ENCODE assay signal across 8 mouse cellular contexts in the genomic region with DNA sequence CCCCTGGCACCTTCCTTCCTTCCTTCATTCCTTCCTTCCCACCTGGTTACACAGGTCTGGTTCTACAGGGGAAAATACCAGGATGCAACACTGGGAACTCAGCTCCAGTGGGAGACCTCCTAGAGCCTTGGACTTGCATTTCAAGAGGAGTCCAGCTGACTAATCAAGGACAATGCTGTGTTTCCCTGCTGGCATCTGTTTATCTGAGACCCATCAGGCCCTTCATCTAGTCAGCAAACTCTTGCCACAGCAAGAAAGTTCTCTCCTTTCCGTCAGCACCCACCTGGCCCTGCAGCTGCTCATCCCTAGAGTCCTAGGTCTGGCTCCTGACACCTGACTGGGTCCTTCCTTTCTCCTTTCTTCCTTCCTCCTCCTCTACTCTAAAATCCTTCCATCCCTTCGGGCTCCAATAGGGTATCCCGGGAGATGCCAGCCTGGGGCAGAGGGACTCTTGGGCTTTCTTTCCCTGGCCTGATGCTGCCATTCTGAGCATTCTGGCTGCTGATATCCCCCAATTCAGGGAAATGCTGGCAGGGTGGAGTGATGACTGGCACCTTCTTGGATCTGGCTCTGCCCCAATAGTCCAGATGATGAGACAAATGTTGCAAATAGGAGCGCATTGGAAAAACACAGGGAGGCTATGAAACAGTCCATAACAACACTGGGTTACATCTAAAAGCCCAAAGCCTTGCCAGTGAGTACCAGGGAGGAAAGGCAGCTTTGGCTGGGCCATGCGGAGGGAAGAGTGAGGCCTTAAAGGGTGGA. TPM values are rescaled to one million over a fixed set of nuclear protein-coding genes. Genes with fewer than 3 reads are reported as not detected.
DNase-seq lines count a peak whose midpoint lies in the region; ATAC-seq and TF ChIP-seq lines count a peak whose summit lies in the region.
"Had no signal": no experiment of that assay in that cellular context is flagged by ENCODE, and none has a peak within 500 bp of the region (broad histone marks: within the 10 kb centered on the region; RNA-seq: fewer than 3 reads in every experiment).

No protein-coding gene starts in this region.

- peaks cover 35% of the 10 kb centered on the region for H3K36me3 ChIP-seq in heart, postnatal 0 days (replicated peaks; ENCODE audit: control insufficient read depth, insufficient read depth, low read length)
- peaks cover 32% of the 10 kb centered on the region for H3K36me3 ChIP-seq in myocyte (ENCODE audit: control insufficient read depth, insufficient read depth)

- 32% methylated on average over 5 of the region's 5 CpGs for WGBS in cerebellum, adult 2 months
- 90% methylated on average over 5 of the region's 5 CpGs for WGBS in heart, postnatal 0 days

- no peak overlapping the region for H3K9ac ChIP-seq in heart, postnatal 0 days (replicated peaks; ENCODE audit: low read depth, low read length)

- peak overlapping the region; percentile 1; the same call in 1 of the 2 replicates for H3K27ac ChIP-seq in cerebellum, adult 2 months (ENCODE audit: insufficient read depth, low read length)
- no peak overlapping the region for H3K27ac ChIP-seq in heart, postnatal 0 days (ENCODE audit: low read depth)

- intact Hi-C loops in left cerebral cortex, postnatal 4 days (cut with DNase I): loop anchor here (5.0 kb wide), 1 partner anchor 60 kb away; a partner anchor contains a TSS
- intact Hi-C loops in left cerebral cortex, postnatal 25 days (cut with DNase I): loop anchor here (2.0 kb wide), 1 partner anchor 105 kb away; no protein-coding TSS in a partner anchor

- H3ac ChIP-seq in myocyte (ENCODE audit: control insufficient read depth, insufficient read length): no peak overlapping the region

- no peak for TF ChIP-seq POLR2A in cerebellum, adult 2 months (IDR thresholded peaks at IDR 0.05; ENCODE audit: borderline replicate concordance, insufficient read depth, low read length)
- TF ChIP-seq POLR2A in myocyte (IDR thresholded peaks at IDR 0.05; ENCODE audit: insufficient read length, low read depth): no peak

- peak; percentile 72 for DNase-seq in left cerebral cortex, postnatal 4 days
- DNase-seq in left cerebral cortex, postnatal 25 days (ENCODE audit: low spot score in 2 of 2): no peak
- peak; percentile 66 to 77 for DNase-seq in cerebellum, adult 2 months
- DNase-seq in heart, postnatal 0 days (ENCODE audit: low spot score): no peak
- DNase-seq in urinary bladder, postnatal 36 days (ENCODE audit: low spot score in 2 of 2): no peak
- DNase-seq: thymus, postnatal 25 days had no signal

- H3K4me3 ChIP-seq in cerebellum, adult 2 months (replicated peaks; ENCODE audit: insufficient read depth, low read depth, low read length): peak overlapping the region; percentile 1
- H3K4me3 ChIP-seq in heart, postnatal 0 days (ENCODE audit: low read depth, low read length): no peak overlapping the region
- peak overlapping the region; percentile 78 for H3K4me3 ChIP-seq in myocyte

- H3K9me3 ChIP-seq in heart, postnatal 0 days (replicated peaks; ENCODE audit: control insufficient read depth, low read length): no peaks in the 10 kb centered on the region

- TF ChIP-seq EP300 in heart, postnatal 0 days (IDR thresholded peaks at IDR 0.05; ENCODE audit: low read depth): no peak

- peak overlapping the region; percentile 87 for H3K4me2 ChIP-seq in heart, postnatal 0 days (ENCODE audit: low read depth, low read length)
- H3K4me2 ChIP-seq in myocyte (ENCODE audit: low read depth): peak overlapping the region; percentile 88

- H3K27me3 ChIP-seq in cerebellum, adult 2 months (ENCODE audit: control insufficient read depth, insufficient read depth, low read length): no peaks in the 10 kb centered on the region
- no peaks in the 10 kb centered on the region for H3K27me3 ChIP-seq in heart, postnatal 0 days (ENCODE audit: control insufficient read depth, insufficient read depth, low read length)
- H3K27me3 ChIP-seq in myocyte (ENCODE audit: control insufficient read depth, insufficient read depth, insufficient read length): no peaks in the 10 kb centered on the region

- TF ChIP-seq CTCF in cerebellum, adult 2 months (IDR thresholded peaks at IDR 0.05; ENCODE audit: borderline replicate concordance, insufficient read depth, low read depth, low read length): no peak
- no peak for TF ChIP-seq CTCF in heart, postnatal 0 days (IDR thresholded peaks at IDR 0.05; ENCODE audit: low read depth)

- no peak for ATAC-seq in heart, postnatal 0 days (ENCODE audit: insufficient read depth, low read depth)
- ATAC-seq in frontal cortex, adult (ENCODE audit: low TSS enrichment): no peak

- H3K4me1 ChIP-seq in cerebellum, adult 2 months (ENCODE audit: control insufficient read depth, insufficient read depth, low read length): peaks cover 33% of the 10 kb centered on the region
- H3K4me1 ChIP-seq in heart, postnatal 0 days (ENCODE audit: control insufficient read depth, insufficient read depth): peaks cover 18% of the 10 kb centered on the region

- H3K79me2 ChIP-seq in myocyte (ENCODE audit: control insufficient read depth, insufficient read depth): peaks cover 53% of the 10 kb centered on the region

TF ChIP-seq in myocyte, 11 proteins besides CTCF, POLR2A, EP300 and RAD21:
- TF ChIP-seq REST (IDR thresholded peaks at IDR 0.05; ENCODE audit: insufficient read depth, insufficient read length) (no peak), MYOD1 (IDR thresholded peaks at IDR 0.05; ENCODE audit: control insufficient read depth in 1 of 3, insufficient read length in 2 of 3, low read depth in 2 of 3) (peak in 1 of 3 experiments; percentile 16), E2F4 (IDR thresholded peaks at IDR 0.05; ENCODE audit: insufficient read depth) (no peak), POLR2AphosphoS2 (IDR thresholded peaks at IDR 0.05; ENCODE audit: insufficient read length, low read depth) (no peak)

RNA-seq across cellular contexts. Expression of a gene that starts 2.7 kb away (rescaled TPM):
- total RNA-seq in left cerebral cortex, postnatal 4 days (2021): 10 to 100 TPM; 10.6 to 11.6 TPM
- total RNA-seq in left cerebral cortex, postnatal 25 days (2021): 10 to 100 TPM; 10.7 to 11.2 TPM
- 18.3 and 20.9 TPM in 2 replicates for polyA plus RNA-seq in cerebellum, adult 2 months (2012; rRNA removed)
- 18.2 and 23.6 TPM in 2 replicates for total RNA-seq in heart, postnatal 0 days (2014; rRNA removed; ENCODE audit: low replicate concordance)
- 7.7 and 8.1 TPM in 2 replicates for polyA plus RNA-seq in heart, postnatal 0 days (2015; fragmentation: Nextera tagmentation; extraction: Ambion mirVana)
- 68.1 TPM for polyA plus RNA-seq in myocyte (2012; fragmentation: generic; extraction: Trizol)

Comparison
In these comparisons a context has a peak if more than half of its experiments do, and no peak if none do; other contexts are left out.
1. DNase-seq: peak in left cerebral cortex, postnatal 4 days (single experiment) and cerebellum, adult 2 months (2 of 2); none in left cerebral cortex, postnatal 25 days (0 of 2), heart, postnatal 0 days (single experiment) and urinary bladder, postnatal 36 days (0 of 2).